8 mouse cellular contexts compared by ENCODE assay signal in genomic region chr2:119237210-119237870, GRCm38 (mm10). TPM values are rescaled to one million over a fixed set of nuclear protein-coding genes. Genes with fewer than 3 reads are reported as not detected.
DNase-seq lines count a peak whose midpoint lies in the region; ATAC-seq and TF ChIP-seq lines count a peak whose summit lies in the region.

Gene Spint1 (plus strand): TSS chr2:119237362.

- no peak for TF ChIP-seq CTCF in gastrocnemius, adult 2 months (IDR thresholded peaks at IDR 0.05)

- no peaks in the 10 kb centered on the region for H3K36me3 ChIP-seq in hindbrain, embryonic 10.5 days
- no peaks in the 10 kb centered on the region for H3K36me3 ChIP-seq in limb, embryonic 12.5 days
- no peaks in the 10 kb centered on the region for H3K36me3 ChIP-seq in midbrain, embryonic 16.5 days (ENCODE audit: control insufficient read depth, insufficient read depth, low read length)

- intact Hi-C loops in gastrocnemius, adult 2 months (cut with DNase I): no loop called here

- no peak within 1 kb of the TSS for H3K27ac ChIP-seq in gastrocnemius, adult 2 months
- peak within 1 kb of the TSS; percentile 70 for H3K27ac ChIP-seq in hindbrain, embryonic 10.5 days
- H3K27ac ChIP-seq in limb, embryonic 12.5 days: no peak within 1 kb of the TSS
- no peak within 1 kb of the TSS for H3K27ac ChIP-seq in midbrain, embryonic 16.5 days (ENCODE audit: low read length)

- H3K9me3 ChIP-seq in hindbrain, embryonic 10.5 days: no peaks in the 10 kb centered on the region
- H3K9me3 ChIP-seq in limb, embryonic 12.5 days: no peaks in the 10 kb centered on the region
- H3K9me3 ChIP-seq in midbrain, embryonic 16.5 days (replicated peaks; ENCODE audit: control insufficient read depth, low read length, poor library complexity, severe bottlenecking): no peaks in the 10 kb centered on the region

- no peak for DNase-seq in gastrocnemius, adult 2 months
- DNase-seq in gastrocnemius, adult 8-10 months (ENCODE audit: low spot score in 2 of 2): no peak
- DNase-seq in adrenal gland, postnatal 36 days: peak; percentile 22 to 28
- peak; percentile 28 for DNase-seq in hindbrain, embryonic 10.5 days (ENCODE audit: low spot score)
- no peak for DNase-seq in layer of hippocampus, adult 11-12 months (ENCODE audit: low spot score)

- H3K9ac ChIP-seq in limb, embryonic 12.5 days (replicated peaks): peak within 1 kb of the TSS; percentile 53
- peak within 1 kb of the TSS; percentile 22; the same call in 1 of the 2 replicates for H3K9ac ChIP-seq in midbrain, embryonic 16.5 days (ENCODE audit: low read depth, low read length)

- ATAC-seq in limb, embryonic 12.5 days (ENCODE audit: insufficient number of reproducible peaks, insufficient read depth, low FRiP score, low TSS enrichment, low read depth): no peak
- ATAC-seq in midbrain, embryonic 16.5 days: 0 out of 2 replicates have a peak, but pooled peaks have one; percentile 39
- no peak for ATAC-seq in inflammation-experienced regulatory T-cells, adult 6 months

- WGBS in hindbrain, embryonic 10.5 days: under 1% methylated on average over 73 of the region's 73 CpGs
- 1% methylated on average over 73 of the region's 73 CpGs for WGBS in limb, embryonic 12.5 days
- under 1% methylated on average over 72 of the region's 73 CpGs for WGBS in midbrain, embryonic 16.5 days

- H3K4me1 ChIP-seq in hindbrain, embryonic 10.5 days (replicated peaks): peaks cover 20% of the 10 kb centered on the region
- H3K4me1 ChIP-seq in limb, embryonic 12.5 days (replicated peaks): peaks cover 7% of the 10 kb centered on the region; the same call in 1 of the 2 replicates
- H3K4me1 ChIP-seq in midbrain, embryonic 16.5 days (ENCODE audit: control insufficient read depth, insufficient read depth, low read length): peaks cover 11% of the 10 kb centered on the region; the same call in 1 of the 2 replicates

- peaks cover 69% of the 10 kb centered on the region for H3K27me3 ChIP-seq in hindbrain, embryonic 10.5 days (ENCODE audit: insufficient read depth, poor library complexity, severe bottlenecking)
- H3K27me3 ChIP-seq in limb, embryonic 12.5 days: peaks cover 69% of the 10 kb centered on the region
- H3K27me3 ChIP-seq in midbrain, embryonic 16.5 days (ENCODE audit: control insufficient read depth, insufficient read depth, low read depth, low read length): peaks cover 52% of the 10 kb centered on the region

- H3K4me3 ChIP-seq in gastrocnemius, adult 2 months: peak within 1 kb of the TSS; percentile 67
- H3K4me3 ChIP-seq in hindbrain, embryonic 10.5 days: peak within 1 kb of the TSS; percentile 57
- H3K4me3 ChIP-seq in limb, embryonic 12.5 days (replicated peaks): peak within 1 kb of the TSS; percentile 52
- H3K4me3 ChIP-seq in midbrain, embryonic 16.5 days (ENCODE audit: low read depth, low read length): peak within 1 kb of the TSS; percentile 35

- H3K4me2 ChIP-seq in limb, embryonic 12.5 days: peak within 1 kb of the TSS; percentile 87
- peak within 1 kb of the TSS; percentile 55 for H3K4me2 ChIP-seq in midbrain, embryonic 16.5 days (ENCODE audit: low read length)

RNA-seq across cellular contexts. Expression of gene Spint1, which starts in this region (rescaled TPM):
- total RNA-seq in gastrocnemius, adult 2 months (2021): not detected
- total RNA-seq in gastrocnemius, adult 8-10 months (2022): under 1 TPM in 1 of 4 experiments, not detected in 3; 0.13 TPM
- total RNA-seq in adrenal gland, postnatal 36 days (2021): 1 to 10 TPM; 3.4 to 3.8 TPM
- polyA plus RNA-seq in hindbrain, embryonic 10.5 days (2016; fragmentation: Nextera tagmentation; extraction: Ambion mirVana): 5.4 and 8.2 TPM in 2 replicates
- polyA plus RNA-seq in limb, embryonic 12.5 days (2016; fragmentation: Nextera tagmentation; extraction: Ambion mirVana): 7.8 and 9.3 TPM in 2 replicates
- polyA plus RNA-seq in midbrain, embryonic 16.5 days (2015; fragmentation: Nextera tagmentation; extraction: Ambion mirVana): 0.36 and 0.72 TPM in 2 replicates
- polyA plus RNA-seq in inflammation-experienced regulatory T-cells, adult 6 months (2017; shearing (Covaris generic)): under 1 TPM in 1 of 3 experiments, not detected in 2; 0.28 TPM

Comparison
In these comparisons a context has a peak if more than half of its experiments do, and no peak if none do; other contexts are left out.
1. Peak in ATAC-seq, H3K4me3 ChIP-seq, H3K9ac ChIP-seq and H3K4me2 ChIP-seq in midbrain, embryonic 16.5 days; RNA of the gene not detected or under 1 TPM.
2. DNase-seq: peak in adrenal gland, postnatal 36 days (2 of 2) and hindbrain, embryonic 10.5 days (single experiment); none in gastrocnemius, adult 2 months (single experiment), gastrocnemius, adult 8-10 months (0 of 2) and layer of hippocampus, adult 11-12 months (single experiment).
3. Peak in every context shown above with its lines, with median percentiles within 50 percentile points of each other: H3K4me3 ChIP-seq.